Mouse (Mus musculus): ENCODE data around the gene Cttnbp2nl. TPM values are rescaled to one million over a fixed set of nuclear protein-coding genes. Genes with fewer than 3 reads are reported as not detected.
A peak's percentile ranks its signal among the peaks of the same experiment; 100 is the strongest.

The Cttnbp2nl gene
- polyA plus RNA-seq, 1 experiment from 2014 or later, result 47.1 TPM

DNA sequence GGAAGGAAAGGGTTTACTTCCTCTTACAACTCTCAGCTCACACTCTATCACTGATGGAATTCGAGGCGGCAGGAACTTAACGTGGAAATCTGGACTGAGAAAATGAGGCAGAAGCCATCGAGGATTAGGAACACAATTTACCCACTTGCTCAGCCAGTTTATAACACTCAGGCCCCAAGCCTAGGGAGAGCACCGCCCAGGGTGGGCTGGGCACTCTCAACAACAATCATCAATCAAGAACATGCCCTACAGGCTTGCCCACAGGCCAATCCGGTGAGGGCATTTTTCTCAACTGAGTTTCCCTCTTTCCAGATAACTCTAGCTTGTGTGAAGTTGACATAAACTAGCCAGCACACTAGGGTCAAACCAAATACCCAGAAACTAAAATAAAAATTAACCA, 3.1 kb downstream of the Cttnbp2nl start:
- H3K27ac ChIP-seq, result no peak overlapping the region
- H3K4me1 ChIP-seq (replicated peaks; ENCODE audit: control insufficient read depth, insufficient read depth, low read length), result peaks cover 52% of the 10 kb centered on the region
- H3K9me3 ChIP-seq (ENCODE audit: control insufficient read depth, low read length), result no peaks in the 10 kb centered on the region
- no peak for DNase-seq (ENCODE audit: low spot score)
- H3K9ac ChIP-seq, result no peak overlapping the region
- no peaks in the 10 kb centered on the region for H3K27me3 ChIP-seq (ENCODE audit: control insufficient read depth, insufficient read depth, low read length)
- H3K36me3 ChIP-seq (replicated peaks; ENCODE audit: control insufficient read depth, insufficient read depth), result 0 out of 2 replicates have a peak, but pooled peaks cover 3% of the 10 kb centered on the region
- ATAC-seq (ENCODE audit: low FRiP score), result no peak
- 83% methylated on average over 6 of the region's 6 CpGs for WGBS
- H3K4me2 ChIP-seq (replicated peaks), result peak overlapping the region; percentile 33
- H3K4me3 ChIP-seq (replicated peaks; ENCODE audit: low read length), result no peak overlapping the region

DNA sequence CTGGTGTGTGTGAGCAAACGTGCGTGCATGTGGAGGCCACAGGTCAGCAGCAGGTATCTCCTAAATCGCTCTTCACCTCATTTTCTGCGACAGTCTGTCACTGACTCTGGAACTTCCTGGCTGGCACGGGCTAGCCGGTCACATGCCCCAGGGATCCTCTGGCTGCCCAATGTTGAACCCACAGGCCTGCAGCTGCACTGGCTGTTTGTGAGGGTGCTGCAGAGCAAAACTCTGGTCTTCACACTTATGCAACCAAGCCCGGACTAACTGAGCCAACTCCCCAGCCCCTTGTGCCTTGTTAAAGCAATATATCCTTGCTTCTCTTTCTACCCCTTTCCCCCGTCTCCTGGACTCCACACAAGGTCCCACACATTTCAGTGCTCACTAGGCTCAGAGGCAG, 5.3 kb downstream of the Cttnbp2nl start:
- H3K9ac ChIP-seq, result no peak overlapping the region
- DNase-seq (ENCODE audit: low spot score) (no peak), ATAC-seq (ENCODE audit: low FRiP score) (no peak)
- no peaks in the 10 kb centered on the region for H3K27me3 ChIP-seq (ENCODE audit: control insufficient read depth, insufficient read depth, low read length)
- H3K9me3 ChIP-seq (ENCODE audit: control insufficient read depth, low read length), result no peaks in the 10 kb centered on the region
- no peak overlapping the region for H3K27ac ChIP-seq
- peaks cover 53% of the 10 kb centered on the region for H3K4me1 ChIP-seq (replicated peaks; ENCODE audit: control insufficient read depth, insufficient read depth, low read length)
- no peak overlapping the region for H3K4me2 ChIP-seq (replicated peaks)
- 81% methylated on average over 8 of the region's 8 CpGs for WGBS
- no peak overlapping the region for H3K4me3 ChIP-seq (replicated peaks; ENCODE audit: low read length)
- H3K36me3 ChIP-seq (replicated peaks; ENCODE audit: control insufficient read depth, insufficient read depth), result 0 out of 2 replicates have a peak, but pooled peaks cover 3% of the 10 kb centered on the region

- WGBS, result 89% methylated on average over 5 of the region's 5 CpGs
- peaks cover 53% of the 10 kb centered on the region for H3K4me1 ChIP-seq (replicated peaks; ENCODE audit: control insufficient read depth, insufficient read depth, low read length)
- no peak overlapping the region for H3K4me3 ChIP-seq (replicated peaks; ENCODE audit: low read length)
- no peak for ATAC-seq (ENCODE audit: low FRiP score)
- H3K9ac ChIP-seq, result no peak overlapping the region
- H3K36me3 ChIP-seq (replicated peaks; ENCODE audit: control insufficient read depth, insufficient read depth), result peaks cover 3% of the 10 kb centered on the region; the same call in 1 of the 2 replicates
- H3K27me3 ChIP-seq (ENCODE audit: control insufficient read depth, insufficient read depth, low read length), result no peaks in the 10 kb centered on the region
- H3K4me2 ChIP-seq (replicated peaks), result no peak overlapping the region
- no peak overlapping the region for H3K27ac ChIP-seq
- no peaks in the 10 kb centered on the region for H3K9me3 ChIP-seq (ENCODE audit: control insufficient read depth, low read length)
- no peak for DNase-seq (ENCODE audit: low spot score)
These were observed 6.1 kb downstream of the Cttnbp2nl start for GRCm38 (mm10) chr3:105046870-105047269.

DNA sequence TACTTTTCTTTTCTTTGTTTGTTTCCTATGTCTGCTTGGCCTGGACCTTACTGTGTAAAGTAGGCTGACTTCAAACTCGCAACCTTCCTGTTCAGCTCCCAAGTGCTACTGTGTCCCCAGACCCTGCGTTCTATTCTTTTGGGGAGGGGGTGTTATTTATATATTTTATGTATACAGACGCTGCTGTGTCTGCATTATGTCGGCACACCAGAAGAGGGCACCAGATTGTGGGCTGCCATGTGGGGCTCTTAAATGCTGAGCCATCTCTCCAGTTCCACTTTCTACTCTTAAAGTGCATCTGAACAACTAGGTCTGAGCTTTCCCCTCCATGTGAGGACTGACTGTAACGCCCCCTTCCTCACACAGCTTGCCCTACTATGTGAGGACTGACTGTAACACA, 9.2 kb downstream of the Cttnbp2nl start:
- no peak overlapping the region for H3K4me2 ChIP-seq (replicated peaks)
- 93% methylated on average over 5 of the region's 5 CpGs for WGBS
- no peak for DNase-seq (ENCODE audit: low spot score)
- H3K4me3 ChIP-seq (replicated peaks; ENCODE audit: low read length), result no peak overlapping the region
- H3K4me1 ChIP-seq (replicated peaks; ENCODE audit: control insufficient read depth, insufficient read depth, low read length), result peaks cover 31% of the 10 kb centered on the region
- no peaks in the 10 kb centered on the region for H3K9me3 ChIP-seq (ENCODE audit: control insufficient read depth, low read length)
- no peak overlapping the region for H3K9ac ChIP-seq
- H3K27ac ChIP-seq, result no peak overlapping the region
- no peak for ATAC-seq (ENCODE audit: low FRiP score)
- H3K27me3 ChIP-seq (ENCODE audit: control insufficient read depth, insufficient read depth, low read length), result no peaks in the 10 kb centered on the region
- peaks cover 4% of the 10 kb centered on the region; the same call in 1 of the 2 replicates for H3K36me3 ChIP-seq (replicated peaks; ENCODE audit: control insufficient read depth, insufficient read depth)

GRCm38 (mm10) chr3:105040983-105041625, 11.8 kb downstream of the Cttnbp2nl start:
- ATAC-seq (ENCODE audit: low FRiP score), result no peak
- no peak for DNase-seq (ENCODE audit: low spot score)
- H3K36me3 ChIP-seq (replicated peaks; ENCODE audit: control insufficient read depth, insufficient read depth), result peaks cover 29% of the 10 kb centered on the region
- no peaks in the 10 kb centered on the region for H3K9me3 ChIP-seq (ENCODE audit: control insufficient read depth, low read length)
- no peak overlapping the region for H3K9ac ChIP-seq
- no peak overlapping the region for H3K4me2 ChIP-seq (replicated peaks)
- no peak overlapping the region for H3K4me3 ChIP-seq (replicated peaks; ENCODE audit: low read length)
- H3K27ac ChIP-seq, result no peak overlapping the region
- H3K4me1 ChIP-seq (replicated peaks; ENCODE audit: control insufficient read depth, insufficient read depth, low read length), result peaks cover 17% of the 10 kb centered on the region; the same call in 1 of the 2 replicates
- WGBS, result 92% methylated on average over 9 of the region's 9 CpGs
- no peaks in the 10 kb centered on the region for H3K27me3 ChIP-seq (ENCODE audit: control insufficient read depth, insufficient read depth, low read length)

- 62% methylated on average over 8 of the region's 8 CpGs for WGBS
- no peak overlapping the region for H3K4me2 ChIP-seq (replicated peaks)
- peaks cover 8% of the 10 kb centered on the region; the same call in 1 of the 2 replicates for H3K4me1 ChIP-seq (replicated peaks; ENCODE audit: control insufficient read depth, insufficient read depth, low read length)
- no peaks in the 10 kb centered on the region for H3K9me3 ChIP-seq (ENCODE audit: control insufficient read depth, low read length)
- no peak overlapping the region for H3K4me3 ChIP-seq (replicated peaks; ENCODE audit: low read length)
- no peaks in the 10 kb centered on the region for H3K27me3 ChIP-seq (ENCODE audit: control insufficient read depth, insufficient read depth, low read length)
- peaks cover 37% of the 10 kb centered on the region for H3K36me3 ChIP-seq (replicated peaks; ENCODE audit: control insufficient read depth, insufficient read depth)
- ATAC-seq (ENCODE audit: low FRiP score) (no peak), DNase-seq (ENCODE audit: low spot score) (no peak)
- H3K9ac ChIP-seq, result no peak overlapping the region
- H3K27ac ChIP-seq, result no peak overlapping the region
These were observed 12.9 kb downstream of the Cttnbp2nl start for GRCm38 (mm10) chr3:105040002-105040401.

GRCm38 (mm10) chr3:105037240-105037770, 15.6 kb downstream of the Cttnbp2nl start:
- H3K27ac ChIP-seq, result no peak overlapping the region
- H3K36me3 ChIP-seq (replicated peaks; ENCODE audit: control insufficient read depth, insufficient read depth), result peaks cover 64% of the 10 kb centered on the region
- H3K4me3 ChIP-seq (replicated peaks; ENCODE audit: low read length), result no peak overlapping the region
- H3K4me1 ChIP-seq (replicated peaks; ENCODE audit: control insufficient read depth, insufficient read depth, low read length), result 0 out of 2 replicates have a peak, but pooled peaks cover 2% of the 10 kb centered on the region
- DNase-seq (ENCODE audit: low spot score) (no peak), ATAC-seq (ENCODE audit: low FRiP score) (no peak)
- H3K4me2 ChIP-seq (replicated peaks), result no peak overlapping the region
- no peaks in the 10 kb centered on the region for H3K27me3 ChIP-seq (ENCODE audit: control insufficient read depth, insufficient read depth, low read length)
- H3K9me3 ChIP-seq (ENCODE audit: control insufficient read depth, low read length), result no peaks in the 10 kb centered on the region
- no peak overlapping the region for H3K9ac ChIP-seq
- WGBS, result 94% methylated on average over 6 of the region's 6 CpGs

DNA sequence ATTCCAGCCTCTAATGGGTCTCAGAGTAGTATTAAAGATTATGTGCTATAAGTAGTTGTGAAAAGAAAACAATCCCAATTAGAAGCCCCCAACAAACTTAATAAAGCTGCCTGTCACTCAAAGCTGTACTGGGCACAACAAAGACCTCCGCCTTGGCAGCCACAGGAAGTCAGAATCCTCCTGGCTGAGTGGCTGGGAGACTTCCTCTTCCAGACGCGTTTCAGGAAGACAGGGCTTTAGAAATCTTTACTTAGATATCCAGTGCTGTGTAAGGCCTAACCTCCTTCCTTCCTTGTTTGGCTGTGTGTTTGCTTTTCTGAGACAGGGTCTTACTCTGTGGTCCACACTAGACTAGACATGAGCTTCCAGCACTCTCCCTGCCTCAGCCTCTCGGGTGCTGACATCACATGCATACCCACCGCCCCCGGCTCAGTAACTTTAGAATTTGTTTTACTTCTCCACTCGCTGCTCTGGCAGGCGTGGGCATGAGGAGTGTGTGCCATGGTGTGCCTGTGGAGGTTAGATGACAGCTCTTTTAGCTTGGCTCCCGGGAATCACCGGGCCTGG, 16.6 kb downstream of the Cttnbp2nl start:
- Histone ChIP-seq H3K9me3 (ENCODE audit: control insufficient read depth, low read length) (no peaks in the 10 kb centered on the region), H3K4me1 (replicated peaks; ENCODE audit: control insufficient read depth, insufficient read depth, low read length) (0 out of 2 replicates have a peak, but pooled peaks cover 2% of the 10 kb centered on the region), H3K4me3 (replicated peaks; ENCODE audit: low read length) (no peak overlapping the region), H3K9ac (no peak overlapping the region), H3K27me3 (ENCODE audit: control insufficient read depth, insufficient read depth, low read length) (no peaks in the 10 kb centered on the region), H3K27ac (0 out of 2 replicates have a peak overlapping the region, but pooled peaks have one; percentile 3), H3K36me3 (replicated peaks; ENCODE audit: control insufficient read depth, insufficient read depth) (peaks cover 73% of the 10 kb centered on the region), H3K4me2 (replicated peaks) (no peak overlapping the region)
- no peak for DNase-seq (ENCODE audit: low spot score)
- WGBS, result 88% methylated on average over 10 of the region's 10 CpGs
- no peak for ATAC-seq (ENCODE audit: low FRiP score)

DNA sequence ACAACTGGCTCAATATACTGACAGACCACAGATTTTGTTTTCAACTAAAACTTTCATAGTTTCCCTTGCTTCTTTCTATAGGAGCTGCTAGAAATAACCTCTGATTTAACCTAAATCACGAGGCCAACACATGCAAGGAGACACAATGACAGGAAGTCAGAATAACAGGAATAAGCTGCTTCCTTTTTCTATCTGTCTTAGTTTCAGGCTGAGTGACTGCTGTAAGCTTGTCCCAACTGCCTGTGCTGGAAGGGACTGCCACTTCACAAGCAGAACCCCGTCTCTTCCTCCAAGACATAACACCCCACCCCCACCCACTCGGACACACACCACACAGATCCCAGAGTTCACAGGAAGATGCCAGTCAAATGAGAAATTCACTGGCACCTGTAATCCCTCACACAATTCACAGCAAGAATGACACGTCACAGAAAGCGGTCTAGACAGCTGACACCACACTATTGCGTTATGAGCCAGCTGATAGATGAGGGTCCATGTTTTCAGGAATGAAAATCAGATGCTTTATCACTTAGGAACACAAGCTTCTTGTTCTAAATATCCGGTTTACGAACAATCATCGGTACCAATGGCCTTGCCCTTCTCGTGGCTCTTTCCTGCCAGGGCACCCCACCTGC, 29.5 kb downstream of the Cttnbp2nl start:
- H3K4me3 ChIP-seq (replicated peaks; ENCODE audit: low read length), result no peak overlapping the region
- ATAC-seq (ENCODE audit: low FRiP score), result no peak
- no peak overlapping the region for H3K4me2 ChIP-seq (replicated peaks)
- no peak overlapping the region for H3K9ac ChIP-seq
- peaks cover 38% of the 10 kb centered on the region for H3K36me3 ChIP-seq (replicated peaks; ENCODE audit: control insufficient read depth, insufficient read depth)
- DNase-seq (ENCODE audit: low spot score), result no peak
- H3K27ac ChIP-seq, result peak overlapping the region; percentile 26; the same call in 1 of the 2 replicates
- no peaks in the 10 kb centered on the region for H3K9me3 ChIP-seq (ENCODE audit: control insufficient read depth, low read length)
- no peaks in the 10 kb centered on the region for H3K27me3 ChIP-seq (ENCODE audit: control insufficient read depth, insufficient read depth, low read length)
- no peaks in the 10 kb centered on the region for H3K4me1 ChIP-seq (replicated peaks; ENCODE audit: control insufficient read depth, insufficient read depth, low read length)
- WGBS, result 87% methylated on average over 10 of the region's 10 CpGs
